8 mouse cellular contexts compared by ENCODE assay signal in the genomic region with DNA sequence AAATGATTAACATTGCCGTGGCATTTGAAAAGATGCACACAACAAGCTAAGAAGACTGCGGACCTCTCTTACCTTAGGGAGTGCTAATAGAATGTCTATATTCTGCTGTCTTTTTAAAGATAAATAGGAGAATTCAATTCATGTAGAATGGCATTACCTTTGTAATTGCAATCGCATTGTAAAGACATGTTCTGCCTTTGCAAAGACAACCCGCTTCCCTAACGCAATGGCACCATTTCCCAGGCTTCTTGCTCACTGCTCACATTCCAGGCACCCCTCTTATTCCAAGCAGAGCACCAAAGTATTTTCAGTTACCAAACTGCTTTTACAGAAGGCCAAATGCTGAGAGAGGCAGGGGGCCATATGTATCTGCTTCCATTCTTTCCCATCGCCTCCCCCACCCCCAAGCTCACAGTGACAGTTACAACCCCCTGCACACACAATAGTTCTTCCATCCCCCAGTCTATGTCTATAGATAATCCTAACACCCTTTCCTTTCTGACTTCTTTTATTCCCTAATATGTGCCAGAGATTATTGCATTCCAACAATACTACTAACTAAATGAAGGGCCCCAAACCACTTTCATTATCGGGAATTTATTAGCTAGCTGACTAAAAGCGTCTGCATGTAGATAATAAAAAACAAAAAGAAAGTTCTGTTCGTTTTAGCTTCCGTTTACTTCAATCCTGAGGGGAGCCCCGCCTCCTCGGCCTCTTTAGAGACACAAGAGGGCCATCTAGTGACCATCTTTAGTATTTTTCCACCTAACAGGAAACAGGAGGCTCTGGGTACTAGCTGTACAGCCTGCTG. TPM values are rescaled to one million over a fixed set of nuclear protein-coding genes. Genes with fewer than 3 reads are reported as not detected.
DNase-seq lines count a peak whose midpoint lies in the region; ATAC-seq lines count a peak whose summit lies in the region.

No protein-coding gene starts in this region.

- H3K27me3 ChIP-seq in embryonic facial prominence, embryonic 14.5 days (replicated peaks; ENCODE audit: control insufficient read depth, insufficient read depth, low read length): peaks cover 9% of the 10 kb centered on the region
- peaks cover 51% of the 10 kb centered on the region for H3K27me3 ChIP-seq in liver, embryonic 15.5 days
- H3K27me3 ChIP-seq in neural tube, embryonic 11.5 days (ENCODE audit: control insufficient read depth, insufficient read depth, low read length): no peaks in the 10 kb centered on the region

- no peaks in the 10 kb centered on the region for H3K4me1 ChIP-seq in embryonic facial prominence, embryonic 14.5 days (ENCODE audit: control insufficient read depth, insufficient read depth, low read length)
- H3K4me1 ChIP-seq in liver, embryonic 15.5 days (replicated peaks): no peaks in the 10 kb centered on the region
- H3K4me1 ChIP-seq in neural tube, embryonic 11.5 days (ENCODE audit: control insufficient read depth, insufficient read depth, low read length): no peaks in the 10 kb centered on the region

- peak overlapping the region; percentile 73 for H3K4me2 ChIP-seq in embryonic facial prominence, embryonic 14.5 days (ENCODE audit: low read depth, low read length)
- H3K4me2 ChIP-seq in liver, embryonic 15.5 days: peak overlapping the region; percentile 25
- peak overlapping the region; percentile 71 for H3K4me2 ChIP-seq in neural tube, embryonic 11.5 days (ENCODE audit: low read depth)

- no peak for ATAC-seq in embryonic facial prominence, embryonic 14.5 days (ENCODE audit: low read depth)
- ATAC-seq in liver, embryonic 15.5 days (ENCODE audit: insufficient read depth): no peak
- no peak for ATAC-seq in neural tube, embryonic 11.5 days (ENCODE audit: insufficient read depth, low FRiP score, low TSS enrichment)

- H3K9me3 ChIP-seq in embryonic facial prominence, embryonic 14.5 days (ENCODE audit: control insufficient read depth, low read length): no peaks in the 10 kb centered on the region
- no peaks in the 10 kb centered on the region for H3K9me3 ChIP-seq in liver, embryonic 15.5 days (replicated peaks)
- no peaks in the 10 kb centered on the region for H3K9me3 ChIP-seq in neural tube, embryonic 11.5 days (ENCODE audit: control insufficient read depth, low read length)

- H3K36me3 ChIP-seq in embryonic facial prominence, embryonic 14.5 days (ENCODE audit: control insufficient read depth, insufficient read depth, low read length): no peaks in the 10 kb centered on the region
- no peaks in the 10 kb centered on the region for H3K36me3 ChIP-seq in liver, embryonic 15.5 days (replicated peaks)
- no peaks in the 10 kb centered on the region for H3K36me3 ChIP-seq in neural tube, embryonic 11.5 days (ENCODE audit: control insufficient read depth, insufficient read depth, low read length)

- intact Hi-C loops in heart, postnatal 14 days (cut with DNase I): no loop called here

- 15% methylated on average over 12 of the region's 12 CpGs for WGBS in embryonic facial prominence, embryonic 14.5 days
- WGBS in liver, embryonic 15.5 days (ENCODE audit: insufficient replicate concordance): 10% methylated on average over 12 of the region's 12 CpGs
- 14% methylated on average over 12 of the region's 12 CpGs for WGBS in neural tube, embryonic 11.5 days

- DNase-seq in CD4-positive helper T cell, adult 2 months (ENCODE audit: low read depth, low spot score): peak; percentile 58
- DNase-seq in adipocyte (ENCODE audit: low spot score): peak; percentile 80
- DNase-seq in embryonic facial prominence, embryonic 14.5 days (ENCODE audit: low spot score): peak; percentile 87
- DNase-seq in heart, postnatal 14 days: peak; percentile 42 to 71
- peak; percentile 50 to 68 for DNase-seq in kidney, postnatal 4 days
- peak; percentile 53 for DNase-seq in neural tube, embryonic 11.5 days (ENCODE audit: low spot score)
- DNase-seq in ovary, postnatal 36 days (ENCODE audit: low spot score): no peak

- H3K4me3 ChIP-seq in embryonic facial prominence, embryonic 14.5 days (ENCODE audit: low read depth, low read length): peak overlapping the region; percentile 37
- no peak overlapping the region for H3K4me3 ChIP-seq in liver, embryonic 15.5 days (replicated peaks)
- peak overlapping the region; percentile 26 for H3K4me3 ChIP-seq in neural tube, embryonic 11.5 days (ENCODE audit: low read depth, low read length)

- no peak overlapping the region for H3K27ac ChIP-seq in embryonic facial prominence, embryonic 14.5 days (replicated peaks; ENCODE audit: low read depth, low read length)
- H3K27ac ChIP-seq in liver, embryonic 15.5 days (replicated peaks): no peak overlapping the region
- no peak overlapping the region for H3K27ac ChIP-seq in neural tube, embryonic 11.5 days (ENCODE audit: low read depth, low read length)

- no peak overlapping the region for H3K9ac ChIP-seq in embryonic facial prominence, embryonic 14.5 days (ENCODE audit: low read depth, low read length)
- H3K9ac ChIP-seq in liver, embryonic 15.5 days: no peak overlapping the region
- H3K9ac ChIP-seq in neural tube, embryonic 11.5 days (ENCODE audit: low read length): no peak overlapping the region

RNA-seq across cellular contexts. Expression of a gene that starts 3.0 kb away (rescaled TPM):
- 8.3 and 8.9 TPM in 2 replicates for polyA plus RNA-seq in embryonic facial prominence, embryonic 14.5 days (2014; fragmentation: Nextera tagmentation; extraction: Ambion mirVana)
- total RNA-seq in heart, postnatal 14 days (2021): 10 to 100 TPM; 15.5 to 19.1 TPM
- 0.44 and 0.46 TPM in 2 replicates for polyA plus RNA-seq in liver, embryonic 15.5 days (2015; fragmentation: Nextera tagmentation; extraction: Ambion mirVana)
- polyA plus RNA-seq in neural tube, embryonic 11.5 days (2014; fragmentation: Nextera tagmentation; extraction: Ambion mirVana): 3.4 and 4.0 TPM in 2 replicates
